Mouse (Mus musculus) neural tube, embryonic 12.5 days (tissue): Measurements from ENCODE around the gene Gm13289. TPM values are rescaled to one million over a fixed set of nuclear protein-coding genes. Genes with fewer than 3 reads are reported as not detected.
"Not testable (repeated sequence)": the region's sequence is repeated elsewhere in the genome, so short reads cannot be mapped to it uniquely, and the experiment has no call there.

Experiments used
- ATAC-seq: fragments of 200-750 bp; cut with Nextera tagmentation; 2 replicates; pipeline ENCODE4 v1.8.0; 2017; ENCODE audit warnings: low read depth, mild to moderate bottlenecking, moderate TSS enrichment, moderate library complexity; ENCODE audit not compliant: low FRiP score
- H3K27ac ChIP-seq: fragments of 300-500 bp; sonication (generic); 2 replicates; pipeline ENCODE4 v1.5.1; 2016
- H3K27me3 ChIP-seq: fragments of 300-500 bp; sonication (generic); replicated peaks from 2 replicates; pipeline ENCODE4 v1.6.1; 2016; ENCODE audit warnings: mild to moderate bottlenecking
- H3K36me3 ChIP-seq: fragments of 300-500 bp; sonication (generic); 2 replicates; pipeline ENCODE4 v1.6.1; 2016; ENCODE audit warnings: mild to moderate bottlenecking
- H3K4me1 ChIP-seq: fragments of 300-500 bp; sonication (generic); 2 replicates; pipeline ENCODE4 v1.6.1; 2016
- H3K4me2 ChIP-seq: fragments of 300-500 bp; sonication (generic); replicated peaks from 2 replicates; pipeline ENCODE4 v1.6.1; 2016; ENCODE audit warnings: mild to moderate bottlenecking
- H3K4me3 ChIP-seq: fragments of 300-500 bp; sonication (generic); 2 replicates; pipeline ENCODE4 v1.5.1; 2016
- H3K9ac ChIP-seq: fragments of 300-500 bp; sonication (generic); 2 replicates; pipeline ENCODE4 v1.6.1; 2016; ENCODE audit warnings: mild to moderate bottlenecking
- H3K9me3 ChIP-seq: fragments of 300-500 bp; sonication (generic); 2 replicates; pipeline ENCODE4 v1.6.1; 2016; ENCODE audit warnings: mild to moderate bottlenecking
- WGBS: fragments of 180-500 bp; shearing (Covaris S2); methylation state at CpG from one replicate; pipeline ENCODE4 v1.1.7; 2016; 5-methylcytosine and 5-hydroxymethylcytosine counted together
- polyA plus RNA-seq: library from polyadenylated mRNA; unstranded; fragments of >200 nt; fragmentation: Nextera tagmentation; extraction: Ambion mirVana; gene quantifications from 2 replicates; pipeline ENCODE4 v1.2.1, GENCODE M21; 2016

Gm13289 gene
- polyA plus RNA-seq, 1 experiment from 2014 or later = not detected

GRCm38 (mm10) chr4:88793936-88794675 lies 17.4 kb downstream of the Gm13289 start, which contains the start of gene Gm13275:
Gene Gm13275 (plus strand): TSS chr4:88794487.
- 0% methylated on average over 11 of the region's 52 CpGs for WGBS
- H3K4me2 ChIP-seq, H3K36me3 ChIP-seq, ATAC-seq, H3K9me3 ChIP-seq, H3K4me3 ChIP-seq, H3K4me1 ChIP-seq, H3K9ac ChIP-seq, H3K27me3 ChIP-seq, H3K27ac ChIP-seq: not testable (repeated sequence)

GRCm38 (mm10) chr4:88797097-88797496 lies 20.4 kb downstream of the Gm13289 start, which contains the start of gene Gm13279:
Gene Gm13279 (plus strand): TSS chr4:88797397.
- H3K36me3 ChIP-seq, H3K27me3 ChIP-seq, H3K9ac ChIP-seq, H3K4me2 ChIP-seq, ATAC-seq, H3K4me3 ChIP-seq, H3K4me1 ChIP-seq, H3K9me3 ChIP-seq, H3K27ac ChIP-seq: not testable (repeated sequence)
- no CpG with 5 or more reads among the region's 28 CpGs for WGBS

- H3K4me3 ChIP-seq, H3K4me2 ChIP-seq, H3K9ac ChIP-seq, ATAC-seq, H3K27ac ChIP-seq, H3K27me3 ChIP-seq, H3K36me3 ChIP-seq, H3K9me3 ChIP-seq, H3K4me1 ChIP-seq: not testable (repeated sequence)
- 13% methylated on average over 5 of the region's 7 CpGs for WGBS
These were observed 22.6 kb downstream of the Gm13289 start, which contains the start of gene Gm13285 for GRCm38 (mm10) chr4:88799365-88799764. Gene Gm13285 (plus strand): TSS chr4:88799665.

- not testable (repeated sequence) for H3K4me2 ChIP-seq, H3K27ac ChIP-seq, ATAC-seq, H3K9me3 ChIP-seq, H3K4me3 ChIP-seq, H3K36me3 ChIP-seq, H3K4me1 ChIP-seq, H3K9ac ChIP-seq, H3K27me3 ChIP-seq
- no CpG with 5 or more reads among the region's 29 CpGs for WGBS
These were observed 26.2 kb downstream of the Gm13289 start, which contains the start of gene Gm13287 for GRCm38 (mm10) chr4:88802954-88803353. Gene Gm13287 (plus strand): TSS chr4:88803254.

GRCm38 (mm10) chr4:88805231-88805630 lies 28.5 kb downstream of the Gm13289 start, which contains the start of gene Gm13288:
Gene Gm13288 (plus strand): TSS chr4:88805531.
- H3K27ac ChIP-seq, H3K4me1 ChIP-seq, H3K27me3 ChIP-seq, H3K36me3 ChIP-seq, H3K4me3 ChIP-seq, H3K9me3 ChIP-seq, H3K9ac ChIP-seq, ATAC-seq: not testable (repeated sequence)
- no CpG with 5 or more reads among the region's 8 CpGs for WGBS
- peak within 1 kb of the TSS; percentile 46 for H3K4me2 ChIP-seq

GRCm38 (mm10) chr4:88805761-88806160 lies 29.0 kb downstream of the Gm13289 start:
- H3K4me1 ChIP-seq, H3K9ac ChIP-seq, H3K27me3 ChIP-seq, H3K36me3 ChIP-seq, H3K27ac ChIP-seq, ATAC-seq, H3K9me3 ChIP-seq, H3K4me3 ChIP-seq: not testable (repeated sequence)
- 0% methylated on average over 6 of the region's 34 CpGs for WGBS
- H3K4me2 ChIP-seq = peak overlapping the region; percentile 46

GRCm38 (mm10) chr4:88815928-88816327 lies 39.2 kb downstream of the Gm13289 start, which contains the start of gene Ifna7:
Gene Ifna7 (plus strand): TSS chr4:88816228.
- H3K9ac ChIP-seq = no peak within 1 kb of the TSS
- H3K9me3 ChIP-seq = no peaks in the 10 kb centered on the region
- 68% methylated on average over 3 of the region's 3 CpGs for WGBS

GRCm38 (mm10) chr4:88819659-88820058 lies 42.9 kb downstream of the Gm13289 start, which contains the start of gene Ifna11:
Gene Ifna11 (plus strand): TSS chr4:88819959.
- ATAC-seq = no peak

More at GRCm38 (mm10) chr4:88815928-88816327, 39.2 kb downstream of the Gm13289 start, which contains the start of gene Ifna7:
- H3K4me3 ChIP-seq = no peak within 1 kb of the TSS
- H3K4me1 ChIP-seq = no peaks in the 10 kb centered on the region
- no peaks in the 10 kb centered on the region for H3K36me3 ChIP-seq
- ATAC-seq = no peak
- H3K4me2 ChIP-seq = no peak within 1 kb of the TSS
- no peaks in the 10 kb centered on the region for H3K27me3 ChIP-seq
- H3K27ac ChIP-seq = no peak within 1 kb of the TSS

GRCm38 (mm10) chr4:88822995-88823394 lies 46.3 kb downstream of the Gm13289 start:
- H3K4me2 ChIP-seq = no peak overlapping the region
- no peak overlapping the region for H3K4me3 ChIP-seq
- no peaks in the 10 kb centered on the region for H3K9me3 ChIP-seq
- ATAC-seq = no peak
- H3K9ac ChIP-seq = no peak overlapping the region
- WGBS = 27% methylated on average over 4 of the region's 4 CpGs
- no peaks in the 10 kb centered on the region for H3K36me3 ChIP-seq
- H3K27ac ChIP-seq = no peak overlapping the region
- no peaks in the 10 kb centered on the region for H3K4me1 ChIP-seq
- H3K27me3 ChIP-seq = no peaks in the 10 kb centered on the region

More at GRCm38 (mm10) chr4:88819659-88820058, 42.9 kb downstream of the Gm13289 start, which contains the start of gene Ifna11:
- no peaks in the 10 kb centered on the region for H3K9me3 ChIP-seq
- H3K36me3 ChIP-seq = no peaks in the 10 kb centered on the region
- no peaks in the 10 kb centered on the region for H3K27me3 ChIP-seq
- H3K9ac ChIP-seq = no peak within 1 kb of the TSS
- no peak within 1 kb of the TSS for H3K27ac ChIP-seq
- no peak within 1 kb of the TSS for H3K4me3 ChIP-seq
- no peak within 1 kb of the TSS for H3K4me2 ChIP-seq
- WGBS = 83% methylated on average over 1 of the region's 1 CpGs
- H3K4me1 ChIP-seq = no peaks in the 10 kb centered on the region

Other genes with a start within 250 kb of the Gm13289 start
- not detected in 2 replicates for gene Ifna15, start 218.7 kb upstream of the Gm13289 start, polyA plus RNA-seq
- gene Ifna14, start 205.1 kb upstream of the Gm13289 start, polyA plus RNA-seq = not detected in 2 replicates
- not detected in 2 replicates for gene Ifna9, start 184.5 kb upstream of the Gm13289 start, polyA plus RNA-seq
- not detected in 2 replicates for gene Ifna12, start 173.5 kb upstream of the Gm13289 start, polyA plus RNA-seq
- gene C87499, start 142.5 kb upstream of the Gm13289 start, polyA plus RNA-seq = not detected in 2 replicates
- gene Ifna13, start 132.5 kb upstream of the Gm13289 start, polyA plus RNA-seq = not detected in 2 replicates
- gene Ifna16, start 100.0 kb upstream of the Gm13289 start, polyA plus RNA-seq = not detected in 2 replicates
- not detected in 2 replicates for gene Ifna2, start 93.0 kb upstream of the Gm13289 start, polyA plus RNA-seq
- not detected in 2 replicates for gene Ifnab, start 85.6 kb upstream of the Gm13289 start, polyA plus RNA-seq
- gene Gm26566, start 55.1 kb upstream of the Gm13289 start, polyA plus RNA-seq = 1.6 and 2.0 TPM in 2 replicates
- gene Klhl9, start 54.5 kb upstream of the Gm13289 start, polyA plus RNA-seq = 127 and 132 TPM in 2 replicates
- gene Gm13271, start 22.1 kb upstream of the Gm13289 start, polyA plus RNA-seq = not detected in 2 replicates
- 0.32 and 0.46 TPM in 2 replicates for gene Gm13283, start 16.8 kb upstream of the Gm13289 start, polyA plus RNA-seq
- gene Gm13290, start 3.1 kb upstream of the Gm13289 start, polyA plus RNA-seq = 0.22 TPM in 1 of 2 replicates, not detected in the other
- not detected in 2 replicates for gene Gm13272, start 2.9 kb downstream of the Gm13289 start, polyA plus RNA-seq
- not detected in 2 replicates for gene Ifnz, start 5.2 kb downstream of the Gm13289 start, polyA plus RNA-seq
- not detected in 2 replicates for gene Gm13276, start 8.8 kb downstream of the Gm13289 start, polyA plus RNA-seq
- not detected in 2 replicates for gene Gm13277, start 11.7 kb downstream of the Gm13289 start, polyA plus RNA-seq
- gene Gm13278, start 14.6 kb downstream of the Gm13289 start, polyA plus RNA-seq = not detected in 2 replicates
- not detected in 2 replicates for gene Gm13275, start 17.6 kb downstream of the Gm13289 start, polyA plus RNA-seq
- gene Gm13279, start 20.5 kb downstream of the Gm13289 start, polyA plus RNA-seq = not detected in 2 replicates
- 0.58 and 0.77 TPM in 2 replicates for gene Gm13285, start 22.7 kb downstream of the Gm13289 start, polyA plus RNA-seq
- not detected in 2 replicates for gene Gm13287, start 26.3 kb downstream of the Gm13289 start, polyA plus RNA-seq
- gene Gm13288, start 28.6 kb downstream of the Gm13289 start, polyA plus RNA-seq = not detected in 2 replicates
- not detected in 2 replicates for gene Ifna7, start 39.3 kb downstream of the Gm13289 start, polyA plus RNA-seq
- gene Ifna11, start 43.0 kb downstream of the Gm13289 start, polyA plus RNA-seq = not detected in 2 replicates
- gene Ifna6, start 50.5 kb downstream of the Gm13289 start, polyA plus RNA-seq = not detected in 2 replicates
- gene Ifna5, start 58.6 kb downstream of the Gm13289 start, polyA plus RNA-seq = not detected in 2 replicates
- gene Ifna4, start 64.9 kb downstream of the Gm13289 start, polyA plus RNA-seq = not detected in 2 replicates
- gene Ifna1, start 73.2 kb downstream of the Gm13289 start, polyA plus RNA-seq = not detected in 2 replicates
- not detected in 2 replicates for gene Ifne, start 103.3 kb downstream of the Gm13289 start, polyA plus RNA-seq